In the genomic region with DNA sequence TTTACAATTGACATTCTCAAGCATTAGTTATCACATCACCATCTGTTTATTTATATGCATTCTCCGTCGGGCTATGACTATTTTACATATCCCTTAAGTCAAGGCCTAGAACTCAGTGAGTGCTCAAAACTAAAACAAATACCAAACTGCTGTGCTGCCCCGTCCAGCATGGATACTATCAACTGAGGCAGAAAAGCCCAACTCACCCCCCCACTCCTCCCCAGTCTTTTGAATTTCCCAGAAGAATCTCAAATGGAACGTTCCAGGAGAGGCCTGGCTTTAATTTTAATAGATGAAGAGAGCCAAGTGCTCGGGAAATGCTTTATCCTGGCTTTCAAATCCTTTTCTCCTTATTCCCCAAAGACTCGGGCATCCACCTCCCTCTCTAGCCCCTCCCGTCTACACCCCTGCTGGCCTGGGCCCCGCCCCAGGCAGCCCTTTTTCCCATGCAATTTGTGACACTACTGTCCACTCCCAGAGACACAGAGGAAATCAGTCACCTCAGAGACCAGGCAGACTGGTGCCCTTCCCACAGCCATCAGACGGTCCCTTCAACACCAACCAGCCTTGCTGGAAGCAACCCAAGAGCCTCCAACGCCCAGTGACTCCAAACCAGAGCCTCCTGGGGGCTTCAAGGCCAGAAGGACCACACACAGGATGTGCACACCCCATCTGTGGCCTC, we compare ENCODE assay signal across 17 mouse cellular contexts.
DNase-seq lines count a peak whose midpoint lies in the region; ATAC-seq and TF ChIP-seq lines count a peak whose summit lies in the region.
"Had no signal": no experiment of that assay in that cellular context is flagged by ENCODE, and none has a peak within 500 bp of the region (broad histone marks: within the 10 kb centered on the region; RNA-seq: fewer than 3 reads in every experiment).

No protein-coding gene starts in this region.

- H3K4me2 ChIP-seq in limb, embryonic 14.5 days (replicated peaks; ENCODE audit: low read depth, low read length, severe bottlenecking): no peak overlapping the region
- H3K4me2 ChIP-seq: hindbrain, embryonic 15.5 days; liver, embryonic 15.5 days; neural tube, embryonic 12.5 days had no signal

- H3K27ac ChIP-seq in heart, embryonic 10.5 days: peak overlapping the region; percentile 48; the same call in 1 of the 2 replicates
- peak overlapping the region; percentile 21 for H3K27ac ChIP-seq in limb, embryonic 14.5 days (replicated peaks; ENCODE audit: low read depth, low read length)
- H3K27ac ChIP-seq: hindbrain, embryonic 15.5 days; liver, embryonic 15.5 days; macrophage; neural tube, embryonic 12.5 days had no signal

- WGBS in heart, embryonic 10.5 days: 71% methylated on average over 10 of the region's 10 CpGs
- WGBS in limb, embryonic 14.5 days: 41% methylated on average over 10 of the region's 10 CpGs

- TF ChIP-seq POLR2A in limb, embryonic 14.5 days (IDR thresholded peaks at IDR 0.05; ENCODE audit: borderline replicate concordance, extremely low read depth, insufficient read depth, insufficient read length): no peak

- peak; percentile 47 for ATAC-seq in limb, embryonic 14.5 days (ENCODE audit: low FRiP score, low read depth)
- no peak for ATAC-seq in megakaryocyte-erythroid progenitor cell, adult 5-6 weeks (replicated peaks; ENCODE audit: low FRiP score, low TSS enrichment, poor library complexity, severe bottlenecking)
- ATAC-seq: midbrain, embryonic 16.5 days had no signal

- no peaks in the 10 kb centered on the region for H3K36me3 ChIP-seq in heart, embryonic 10.5 days
- H3K36me3 ChIP-seq in limb, embryonic 14.5 days (ENCODE audit: control insufficient read depth, insufficient read depth, low read length): no peaks in the 10 kb centered on the region
- H3K36me3 ChIP-seq: hindbrain, embryonic 15.5 days; liver, embryonic 15.5 days; neural tube, embryonic 12.5 days had no signal

- H3K9me3 ChIP-seq in heart, embryonic 10.5 days: no peaks in the 10 kb centered on the region
- no peaks in the 10 kb centered on the region for H3K9me3 ChIP-seq in limb, embryonic 14.5 days (ENCODE audit: control insufficient read depth, low read length)
- H3K9me3 ChIP-seq: hindbrain, embryonic 15.5 days; liver, embryonic 15.5 days; neural tube, embryonic 12.5 days had no signal

- no peaks in the 10 kb centered on the region for H3K27me3 ChIP-seq in heart, embryonic 10.5 days (ENCODE audit: insufficient read depth, poor library complexity, severe bottlenecking)
- H3K27me3 ChIP-seq in limb, embryonic 14.5 days (ENCODE audit: control insufficient read depth, insufficient read depth, low read length): no peaks in the 10 kb centered on the region
- H3K27me3 ChIP-seq: hindbrain, embryonic 15.5 days; liver, embryonic 15.5 days; neural tube, embryonic 12.5 days had no signal

- no peak overlapping the region for H3K4me3 ChIP-seq in heart, embryonic 10.5 days
- no peak overlapping the region for H3K4me3 ChIP-seq in limb, embryonic 14.5 days (replicated peaks; ENCODE audit: low read length)
- H3K4me3 ChIP-seq: hindbrain, embryonic 15.5 days; liver, embryonic 15.5 days; neural tube, embryonic 12.5 days had no signal

- peak; percentile 33 for DNase-seq in gastrocnemius, adult 18-20 months (ENCODE audit: low spot score)
- no peak for DNase-seq in gastrocnemius, postnatal 4 days (ENCODE audit: low spot score in 2 of 2)
- DNase-seq in lung, postnatal 10 days: peak; percentile 13
- no peak for DNase-seq in lung, postnatal 4 days
- DNase-seq in heart, embryonic 10.5 days (ENCODE audit: low spot score): no peak
- peak; percentile 66 for DNase-seq in limb, embryonic 14.5 days (ENCODE audit: low spot score)
- no peak for DNase-seq in c-Kit-positive CD71-positive TER-119-positive erythroid progenitor cells, embryonic 14.5 days (ENCODE audit: low spot score)
- DNase-seq: cerebellum, adult 18-20 months; kidney, adult 8-10 months; spleen, adult 18-20 months; thymus, postnatal 4 days had no signal

- no peak overlapping the region for H3K9ac ChIP-seq in limb, embryonic 14.5 days (ENCODE audit: low read depth, low read length, severe bottlenecking)
- H3K9ac ChIP-seq: hindbrain, embryonic 15.5 days; liver, embryonic 15.5 days; neural tube, embryonic 12.5 days had no signal

- H3K4me1 ChIP-seq in heart, embryonic 10.5 days: peaks cover 32% of the 10 kb centered on the region
- H3K4me1 ChIP-seq in limb, embryonic 14.5 days (ENCODE audit: control insufficient read depth, insufficient read depth, low read length): peaks cover 13% of the 10 kb centered on the region
- H3K4me1 ChIP-seq: hindbrain, embryonic 15.5 days; liver, embryonic 15.5 days; neural tube, embryonic 12.5 days had no signal

Comparison
In these comparisons a context has a peak if more than half of its experiments do, and no peak if none do; other contexts are left out.
1. DNase-seq: peak in gastrocnemius, adult 18-20 months (single experiment), lung, postnatal 10 days (single experiment) and limb, embryonic 14.5 days (single experiment); none in gastrocnemius, postnatal 4 days (0 of 2), lung, postnatal 4 days (0 of 2), heart, embryonic 10.5 days (single experiment) and c-Kit-positive CD71-positive TER-119-positive erythroid progenitor cells, embryonic 14.5 days (single experiment).